Mouse (Mus musculus) limb, embryonic 13.5 days (tissue): ENCODE measurements around the gene Vstm5. TPM values are rescaled to one million over a fixed set of nuclear protein-coding genes. Genes with fewer than 3 reads are reported as not detected.
"Not testable (repeated sequence)": the region's sequence is repeated elsewhere in the genome, so short reads cannot be mapped to it uniquely, and the experiment has no call there.

Experiments used
- ATAC-seq: fragments of 200-750 bp; cut with Nextera tagmentation; 2 replicates; pipeline ENCODE4 v1.8.0; 2017; ENCODE audit warnings: low read depth, moderate number of reproducible peaks, moderate TSS enrichment; ENCODE audit not compliant: low FRiP score
- H3K27ac ChIP-seq: fragments of 300-500 bp; sonication (generic); 2 replicates; pipeline ENCODE4 v1.5.1; 2015; ENCODE audit warnings: inconsistent platforms, mild to moderate bottlenecking, moderate library complexity
- H3K27me3 ChIP-seq: fragments of 300-500 bp; sonication (generic); 2 replicates; pipeline ENCODE4 v1.6.1; 2015; ENCODE audit warnings: mild to moderate bottlenecking, inconsistent platforms
- H3K36me3 ChIP-seq: fragments of 300-500 bp; sonication (generic); 2 replicates; pipeline ENCODE4 v1.6.1; 2015; ENCODE audit warnings: inconsistent platforms, mild to moderate bottlenecking, moderate library complexity
- H3K4me1 ChIP-seq: fragments of 300-500 bp; sonication (generic); 2 replicates; pipeline ENCODE4 v1.6.1; 2015; ENCODE audit warnings: inconsistent platforms
- H3K4me2 ChIP-seq: fragments of 300-500 bp; sonication (generic); replicated peaks from 2 replicates; pipeline ENCODE4 v1.6.1; 2015; ENCODE audit warnings: inconsistent platforms, mild to moderate bottlenecking, moderate library complexity
- H3K4me3 ChIP-seq: fragments of 300-500 bp; sonication (generic); 2 replicates; pipeline ENCODE4 v1.5.1; 2015; ENCODE audit warnings: moderate library complexity, mild to moderate bottlenecking, inconsistent platforms
- H3K9ac ChIP-seq: fragments of 300-500 bp; sonication (generic); 2 replicates; pipeline ENCODE4 v1.6.1; 2015; ENCODE audit warnings: mild to moderate bottlenecking, inconsistent platforms
- H3K9me3 ChIP-seq: fragments of 300-500 bp; sonication (generic); 2 replicates; pipeline ENCODE4 v1.6.1; 2016; ENCODE audit warnings: inconsistent platforms
- WGBS: fragments of 180-500 bp; shearing (Covaris S2); methylation state at CpG from one replicate; pipeline ENCODE4 v1.1.7; 2015; 5-methylcytosine and 5-hydroxymethylcytosine counted together
- polyA plus RNA-seq: library from polyadenylated mRNA; unstranded; fragments of >200 nt; fragmentation: Nextera tagmentation; extraction: Ambion mirVana; gene quantifications from 2 replicates; pipeline ENCODE4 v1.2.1, GENCODE M21; 2015

Vstm5 gene
- polyA plus RNA-seq, 1 experiment from 2014 or later, result 4.1 TPM

DNA sequence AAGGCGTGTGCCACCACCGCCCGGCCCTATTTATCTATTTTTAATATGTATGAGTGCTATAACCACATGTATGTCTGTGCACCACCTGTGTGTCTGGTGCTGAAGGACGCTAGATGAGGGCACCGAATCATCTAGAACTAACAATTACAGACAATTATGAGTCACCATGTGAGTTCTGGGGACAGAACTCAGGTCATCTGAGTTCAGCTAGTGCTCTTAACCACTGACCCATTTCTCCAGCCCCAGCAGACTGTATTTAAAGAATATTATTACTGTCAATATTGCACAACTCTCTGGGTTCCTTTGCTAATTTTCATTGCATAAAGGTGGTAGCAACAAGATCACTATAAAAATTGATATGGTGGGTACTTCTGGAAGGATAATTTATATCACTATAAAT lies 61.2 kb downstream of the Vstm5 start:
- no peak overlapping the region for H3K4me3 ChIP-seq
- no peak overlapping the region for H3K27ac ChIP-seq
- no peak for ATAC-seq
- 80% methylated on average over 5 of the region's 5 CpGs for WGBS
- no peak overlapping the region for H3K9ac ChIP-seq
- H3K4me1 ChIP-seq, result peaks cover 8% of the 10 kb centered on the region; the same call in 1 of the 2 replicates
- no peak overlapping the region for H3K4me2 ChIP-seq
- no peaks in the 10 kb centered on the region for H3K9me3 ChIP-seq
- peaks cover 16% of the 10 kb centered on the region; the same call in 1 of the 2 replicates for H3K36me3 ChIP-seq
- H3K27me3 ChIP-seq, result no peaks in the 10 kb centered on the region

GRCm38 (mm10) chr9:15301399-15301798 lies 62.6 kb downstream of the Vstm5 start:
- Histone ChIP-seq H3K27me3 (no peaks in the 10 kb centered on the region), H3K9me3 (no peaks in the 10 kb centered on the region), H3K27ac (peak overlapping the region; percentile 45; the same call in 1 of the 2 replicates), H3K36me3 (peaks cover 9% of the 10 kb centered on the region; the same call in 1 of the 2 replicates), H3K4me2 (no peak overlapping the region; the same call in 1 of the 2 replicates), H3K4me3 (no peak overlapping the region), H3K4me1 (peaks cover 13% of the 10 kb centered on the region), H3K9ac (no peak overlapping the region)
- ATAC-seq, result no peak
- 38% methylated on average over 6 of the region's 6 CpGs for WGBS

GRCm38 (mm10) chr9:15302006-15302405 lies 63.2 kb downstream of the Vstm5 start:
- H3K27me3 ChIP-seq, H3K9me3 ChIP-seq, H3K4me3 ChIP-seq, H3K27ac ChIP-seq, ATAC-seq, H3K36me3 ChIP-seq, H3K4me2 ChIP-seq, H3K9ac ChIP-seq: not testable (repeated sequence)
- peaks cover 17% of the 10 kb centered on the region for H3K4me1 ChIP-seq
- 79% methylated on average over 6 of the region's 6 CpGs for WGBS

DNA sequence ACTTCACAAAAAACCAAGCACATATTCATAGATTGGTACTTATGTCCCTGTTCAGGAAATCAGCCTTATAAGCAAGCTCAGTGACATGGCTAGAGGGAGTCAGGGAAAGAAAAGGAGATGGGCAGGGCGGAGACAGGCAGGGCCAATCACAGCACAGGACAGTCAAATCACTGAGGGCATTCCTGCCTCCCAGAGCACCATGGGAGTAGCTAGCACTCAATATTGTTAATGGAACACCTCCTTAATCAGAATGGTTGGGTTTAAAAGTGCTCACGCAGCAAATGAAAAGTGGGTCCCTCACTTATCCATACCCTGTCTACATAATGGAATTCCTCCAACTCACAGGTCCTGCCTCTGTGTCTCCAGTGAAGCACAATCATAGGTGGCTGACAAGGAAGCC lies 64.0 kb downstream of the Vstm5 start:
- Histone ChIP-seq H3K27ac (no peak overlapping the region), H3K4me3 (no peak overlapping the region)

GRCm38 (mm10) chr9:15305503-15306397 lies 66.9 kb downstream of the Vstm5 start, which contains the start of gene Taf1d:
Gene Taf1d (plus strand): TSS chr9:15306214.
- Histone ChIP-seq H3K4me1 (peaks cover 40% of the 10 kb centered on the region), H3K36me3 (peaks cover 31% of the 10 kb centered on the region), H3K9me3 (no peaks in the 10 kb centered on the region), H3K4me3 (peak within 1 kb of the TSS; percentile 88), H3K4me2 (peak within 1 kb of the TSS; percentile 88), H3K27me3 (no peaks in the 10 kb centered on the region), H3K27ac (peak within 1 kb of the TSS; percentile 95), H3K9ac (peak within 1 kb of the TSS; percentile 98)
- 13% methylated on average over 45 of the region's 45 CpGs for WGBS
- peak; percentile 98 for ATAC-seq

More for the DNA sequence above, 64.0 kb downstream of the Vstm5 start:
- 72% methylated on average over 2 of the region's 2 CpGs for WGBS
- no peak for ATAC-seq
- Histone ChIP-seq H3K4me2 (no peak overlapping the region), H3K9me3 (no peaks in the 10 kb centered on the region), H3K36me3 (peaks cover 6% of the 10 kb centered on the region; the same call in 1 of the 2 replicates), H3K4me1 (peaks cover 26% of the 10 kb centered on the region), H3K27me3 (no peaks in the 10 kb centered on the region), H3K9ac (no peak overlapping the region)

DNA sequence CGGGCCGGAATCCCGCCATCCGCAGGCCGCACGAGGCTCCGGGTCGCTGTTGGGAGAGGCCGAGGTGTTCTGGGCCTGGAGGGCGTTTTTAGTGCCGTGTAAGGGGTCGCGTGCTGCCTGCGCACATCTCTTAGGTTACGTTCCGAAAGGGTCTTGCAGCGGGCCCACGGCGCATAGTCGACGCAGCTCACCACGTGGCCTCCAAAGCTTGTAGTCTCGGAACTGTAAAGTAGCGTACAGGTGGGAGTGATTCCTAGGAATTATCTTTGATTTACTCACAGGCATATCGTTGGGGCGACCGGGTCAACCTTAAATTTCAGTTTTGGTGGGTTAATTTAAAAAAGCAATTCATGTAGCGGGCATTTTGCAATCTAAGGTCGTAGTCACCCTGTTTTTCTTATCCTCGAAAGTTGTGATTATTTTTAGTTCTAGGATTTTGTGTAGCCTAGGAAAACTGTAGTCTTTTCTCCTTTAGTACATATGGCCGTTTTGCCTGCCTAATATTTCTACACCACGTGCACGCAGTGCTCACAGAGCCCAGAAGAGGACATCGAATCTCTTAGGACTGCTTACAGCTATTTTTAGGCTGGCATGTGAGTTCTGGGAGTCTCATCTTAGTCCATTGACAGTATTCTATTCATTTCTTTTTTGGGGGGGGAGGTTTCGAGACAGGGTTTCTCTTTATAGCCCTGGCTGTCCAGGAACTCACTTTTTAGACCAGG lies 67.7 kb downstream of the Vstm5 start, which contains the start of gene 4931406C07Rik:
Gene 4931406C07Rik (minus strand): TSS at position 51 of the 722 bp plus-strand sequence.
- no peaks in the 10 kb centered on the region for H3K9me3 ChIP-seq
- H3K27me3 ChIP-seq, result no peaks in the 10 kb centered on the region
- peak; percentile 86 for ATAC-seq
- WGBS, result under 1% methylated on average over 35 of the region's 35 CpGs
- H3K4me2 ChIP-seq, result peak within 1 kb of the TSS; percentile 88
- peaks cover 37% of the 10 kb centered on the region for H3K36me3 ChIP-seq
- H3K9ac ChIP-seq, result peak within 1 kb of the TSS; percentile 98
- H3K4me1 ChIP-seq, result peaks cover 37% of the 10 kb centered on the region
- H3K27ac ChIP-seq, result peak within 1 kb of the TSS; percentile 95
- peak within 1 kb of the TSS; percentile 88 for H3K4me3 ChIP-seq

DNA sequence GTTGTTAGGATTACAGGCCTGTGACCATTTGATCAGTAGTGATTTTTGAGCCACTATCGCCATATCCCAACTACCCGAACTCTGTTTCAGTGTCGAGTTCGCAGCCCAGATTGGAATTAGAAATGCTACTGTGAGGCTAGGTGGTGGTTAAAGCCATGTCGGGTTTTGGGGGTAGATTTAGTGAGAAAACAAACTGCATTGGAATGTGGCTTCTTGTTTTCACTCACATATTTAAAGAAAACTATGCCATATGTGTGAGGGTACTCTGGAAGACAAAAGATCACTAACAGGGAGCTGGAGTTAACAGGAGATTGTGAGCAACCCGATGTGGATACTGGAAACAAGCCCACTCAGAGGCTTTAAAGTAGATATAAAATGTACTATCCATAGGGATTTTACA lies 68.4 kb downstream of the Vstm5 start:
- peaks cover 44% of the 10 kb centered on the region for H3K36me3 ChIP-seq
- peak overlapping the region; percentile 88 for H3K4me2 ChIP-seq
- H3K27ac ChIP-seq, result no peak overlapping the region
- 9% methylated on average over 6 of the region's 6 CpGs for WGBS
- H3K4me3 ChIP-seq, result peak overlapping the region; percentile 88
- no peaks in the 10 kb centered on the region for H3K9me3 ChIP-seq
- ATAC-seq, result no peak
- no peaks in the 10 kb centered on the region for H3K27me3 ChIP-seq
- H3K9ac ChIP-seq, result peak overlapping the region; percentile 98
- H3K4me1 ChIP-seq, result peaks cover 36% of the 10 kb centered on the region

GRCm38 (mm10) chr9:15308254-15308653 lies 69.4 kb downstream of the Vstm5 start:
- no peak overlapping the region; the same call in 1 of the 2 replicates for H3K9ac ChIP-seq
- peaks cover 36% of the 10 kb centered on the region for H3K4me1 ChIP-seq
- ATAC-seq, result no peak
- peaks cover 51% of the 10 kb centered on the region for H3K36me3 ChIP-seq
- no peaks in the 10 kb centered on the region for H3K27me3 ChIP-seq
- peak overlapping the region; percentile 29; the same call in 1 of the 2 replicates for H3K4me2 ChIP-seq
- no peak overlapping the region for H3K4me3 ChIP-seq
- H3K9me3 ChIP-seq, result no peaks in the 10 kb centered on the region
- WGBS, result 62% methylated on average over 2 of the region's 2 CpGs
- H3K27ac ChIP-seq, result no peak overlapping the region

Other genes starting within 250 kb of the Vstm5 start
- gene Panx1, start 193.6 kb upstream of the Vstm5 start, polyA plus RNA-seq, result 46.2 and 49.8 TPM in 2 replicates
- gene Hephl1, start 126.9 kb upstream of the Vstm5 start, polyA plus RNA-seq, result not detected in 2 replicates
- 34.5 and 37.0 TPM in 2 replicates for gene Med17, start 40.9 kb downstream of the Vstm5 start, polyA plus RNA-seq
- gene Taf1d, start 67.2 kb downstream of the Vstm5 start, polyA plus RNA-seq, result 84.9 and 90.5 TPM in 2 replicates
- gene 4931406C07Rik, start 67.4 kb downstream of the Vstm5 start, polyA plus RNA-seq, result 11.8 and 12.2 TPM in 2 replicates
- 17.6 and 18.0 TPM in 2 replicates for gene Cep295, start 118.7 kb downstream of the Vstm5 start, polyA plus RNA-seq